Mouse (Mus musculus) ES-Bruce4 (cell line): Measurements from ENCODE around the gene Ptprm.

Experiments used
- CTCF ChIP-seq: IDR thresholded peaks from one replicate; pipeline ENCODE4 v1.8.1; 2011; ENCODE audit warnings: low read depth, low read length
- EP300 ChIP-seq: IDR thresholded peaks from 2 replicates; pipeline ENCODE4 v1.6.1; 2011; ENCODE audit warnings: low read depth, low read length; ENCODE audit not compliant: insufficient read depth
- POLR2A ChIP-seq: IDR thresholded peaks from one replicate; pipeline ENCODE4 v1.8.1; 2011; ENCODE audit warnings: low read length; ENCODE audit not compliant: insufficient read depth

- TF ChIP-seq EP300 (no peak), POLR2A (no peak), CTCF (no peak)
These were observed 138.9 kb downstream of the Ptprm start for GRCm38 (mm10) chr17:67215326-67215725.
